Mouse (Mus musculus) embryonic facial prominence, embryonic 11.5 days (tissue): Measurements from ENCODE around the gene Zbtb32. TPM values are rescaled to one million over a fixed set of nuclear protein-coding genes. Genes with fewer than 3 reads are reported as not detected.

ENCODE experiments used
- microRNA-seq: library from miRNA; unstranded; fragments of <30 nt; microRNA quantifications from one replicate; pipeline ENCODE4, GENCODE M21; 2016; ENCODE audit warnings: borderline number of aligned reads
- polyA plus RNA-seq: library from polyadenylated mRNA; unstranded; fragments of >200 nt; fragmentation: Nextera tagmentation; extraction: Ambion mirVana; gene quantifications from 2 replicates; pipeline ENCODE4 v1.2.1, GENCODE M21; 2014

The Zbtb32 gene
- polyA plus RNA-seq, 1 experiment from 2014 or later: 0.21 TPM

Small RNA genes lying within 50 kb of the gene (microRNA-seq; reads per million reads assigned to microRNA genes)
- gene Gm38670: 1.9 reads per million
- gene Mir3569: not detected

Other genes with a start within 250 kb of the Zbtb32 start
- 4.5 and 5.1 TPM in 2 replicates for gene Lrfn3, start 236.1 kb downstream of the Zbtb32 start, polyA plus RNA-seq
- gene Tyrobp, start 185.1 kb downstream of the Zbtb32 start, polyA plus RNA-seq: 16.9 and 17.9 TPM in 2 replicates
- 0.72 TPM in 1 of 2 replicates, not detected in the other for gene Hcst, start 179.1 kb downstream of the Zbtb32 start, polyA plus RNA-seq
- 1.6 TPM in 2 replicates for gene Nfkbid, start 177.2 kb downstream of the Zbtb32 start, polyA plus RNA-seq
- gene Aplp1, start 153.4 kb downstream of the Zbtb32 start, polyA plus RNA-seq: 40.2 and 45.4 TPM in 2 replicates
- gene Kirrel2, start 141.2 kb downstream of the Zbtb32 start, polyA plus RNA-seq: 0.45 and 0.84 TPM in 2 replicates
- gene Nphs1, start 140.6 kb downstream of the Zbtb32 start, polyA plus RNA-seq: 0.36 TPM in 1 of 2 replicates, not detected in the other
- not detected in 2 replicates for gene Prodh2, start 105.3 kb downstream of the Zbtb32 start, polyA plus RNA-seq
- gene Arhgap33, start 63.8 kb downstream of the Zbtb32 start, polyA plus RNA-seq: 11.5 and 14.7 TPM in 2 replicates
- 4.4 and 6.2 TPM in 2 replicates for gene Hspb6, start 46.7 kb downstream of the Zbtb32 start, polyA plus RNA-seq
- 13.0 and 13.7 TPM in 2 replicates for gene Proser3, start 46.6 kb downstream of the Zbtb32 start, polyA plus RNA-seq
- gene Lin37, start 39.1 kb downstream of the Zbtb32 start, polyA plus RNA-seq: 40.2 and 44.8 TPM in 2 replicates
- gene U2af1l4, start 35.6 kb downstream of the Zbtb32 start, polyA plus RNA-seq: 99.9 and 102 TPM in 2 replicates
- gene Gm49396, start 35.6 kb downstream of the Zbtb32 start, polyA plus RNA-seq: 5.9 and 7.0 TPM in 2 replicates
- 108 and 110 TPM in 2 replicates for gene Psenen, start 35.3 kb downstream of the Zbtb32 start, polyA plus RNA-seq
- 1.5 and 2.9 TPM in 2 replicates for gene Igflr1, start 33.5 kb downstream of the Zbtb32 start, polyA plus RNA-seq
- 7.2 and 8.4 TPM in 2 replicates for gene Kmt2b, start 10.2 kb downstream of the Zbtb32 start, polyA plus RNA-seq
- gene Upk1a, start 13.9 kb upstream of the Zbtb32 start, polyA plus RNA-seq: 0.14 and 0.35 TPM in 2 replicates
- gene Cox6b1, start 27.2 kb upstream of the Zbtb32 start, polyA plus RNA-seq: 700 and 782 TPM in 2 replicates
- 0.20 TPM in 1 of 2 replicates, not detected in the other for gene Etv2, start 36.9 kb upstream of the Zbtb32 start, polyA plus RNA-seq
- 108 and 118 TPM in 2 replicates for gene Rbm42, start 51.4 kb upstream of the Zbtb32 start, polyA plus RNA-seq
- gene Haus5, start 66.1 kb upstream of the Zbtb32 start, polyA plus RNA-seq: 50.1 and 53.1 TPM in 2 replicates
- not detected in 2 replicates for gene Pmis2, start 72.7 kb upstream of the Zbtb32 start, polyA plus RNA-seq
- not detected in 2 replicates for gene 2200002J24Rik, start 100.0 kb upstream of the Zbtb32 start, polyA plus RNA-seq
- gene Atp4a, start 113.3 kb upstream of the Zbtb32 start, polyA plus RNA-seq: 0.26 TPM in 1 of 2 replicates, not detected in the other
- 129 and 145 TPM in 2 replicates for gene Tmem147, start 130.6 kb upstream of the Zbtb32 start, polyA plus RNA-seq
- gene Gapdhs, start 144.8 kb upstream of the Zbtb32 start, polyA plus RNA-seq: 0.24 TPM in 1 of 2 replicates, not detected in the other
- gene Sbsn, start 152.6 kb upstream of the Zbtb32 start, polyA plus RNA-seq: 1.0 and 2.0 TPM in 2 replicates
- not detected in 2 replicates for gene Dmkn, start 164.8 kb upstream of the Zbtb32 start, polyA plus RNA-seq
- not detected in 2 replicates for gene Krtdap, start 189.0 kb upstream of the Zbtb32 start, polyA plus RNA-seq
- not detected in 2 replicates for gene Ffar2, start 224.9 kb upstream of the Zbtb32 start, polyA plus RNA-seq